Mouse (Mus musculus) stomach, embryonic 16.5 days (tissue): Measurements from ENCODE around the gene Zfp91. TPM values are rescaled to one million over a fixed set of nuclear protein-coding genes. Genes with fewer than 3 reads are reported as not detected.

Source experiments
- ATAC-seq: fragments of 200-750 bp; cut with Nextera tagmentation; 2 replicates; pipeline ENCODE4 v1.8.0; 2017; ENCODE audit warnings: moderate number of reproducible peaks, moderate TSS enrichment; ENCODE audit not compliant: insufficient read depth, low FRiP score
- H3K27ac ChIP-seq: fragments of 300-500 bp; sonication (generic); 2 replicates; pipeline ENCODE4 v1.5.1; 2014; ENCODE audit warnings: low read length
- H3K27me3 ChIP-seq: fragments of 300-500 bp; sonication (generic); 2 replicates; pipeline ENCODE4 v1.6.1; 2014; ENCODE audit warnings: low read length, control low read depth, mixed read lengths; ENCODE audit not compliant: control insufficient read depth, insufficient read depth
- H3K36me3 ChIP-seq: fragments of 300-500 bp; sonication (generic); 2 replicates; pipeline ENCODE4 v1.6.1; 2014; ENCODE audit warnings: low read length; ENCODE audit not compliant: control insufficient read depth, insufficient read depth
- H3K4me1 ChIP-seq: fragments of 300-500 bp; sonication (generic); 2 replicates; pipeline ENCODE4 v1.6.1; 2014; ENCODE audit warnings: low read length, control low read depth, mixed read lengths; ENCODE audit not compliant: control insufficient read depth, insufficient read depth
- H3K4me2 ChIP-seq: fragments of 300-500 bp; sonication (generic); 2 replicates; pipeline ENCODE4 v1.6.1; 2014; ENCODE audit warnings: low read depth, low read length, mixed read lengths
- H3K4me3 ChIP-seq: fragments of 300-500 bp; sonication (generic); replicated peaks from 2 replicates; pipeline ENCODE4 v1.5.1; 2014; ENCODE audit warnings: mild to moderate bottlenecking, low read length
- H3K9ac ChIP-seq: fragments of 300-500 bp; sonication (generic); 2 replicates; pipeline ENCODE4 v1.6.1; 2014; ENCODE audit warnings: low read length
- H3K9me3 ChIP-seq: fragments of 300-500 bp; sonication (generic); replicated peaks from 2 replicates; pipeline ENCODE4 v1.6.1; 2016; ENCODE audit warnings: low read length, control low read depth; ENCODE audit not compliant: control insufficient read depth
- WGBS: fragments of 180-500 bp; shearing (Covaris S2); extraction: QIAGEN DNeasy Blood & Tissue Kit; methylation state at CpG from one replicate; pipeline ENCODE4 v1.1.7; 2014; 5-methylcytosine and 5-hydroxymethylcytosine counted together
- polyA plus RNA-seq: library from polyadenylated mRNA; unstranded; fragments of >200 nt; fragmentation: Nextera tagmentation; extraction: Ambion mirVana; gene quantifications from 2 replicates; pipeline ENCODE4 v1.2.1, GENCODE M21; 2015

Zfp91 gene
- polyA plus RNA-seq, 1 experiment from 2014 or later, result 11.3 TPM

- Histone ChIP-seq H3K4me2 (no peak overlapping the region), H3K4me3 (no peak overlapping the region), H3K9me3 (no peaks in the 10 kb centered on the region), H3K4me1 (0 out of 2 replicates have a peak, but pooled peaks cover 2% of the 10 kb centered on the region), H3K9ac (no peak overlapping the region), H3K27me3 (no peaks in the 10 kb centered on the region), H3K36me3 (peaks cover 16% of the 10 kb centered on the region), H3K27ac (0 out of 2 replicates have a peak overlapping the region, but pooled peaks have one; percentile 49)
- 37% methylated on average over 5 of the region's 5 CpGs for WGBS
- ATAC-seq, result no peak
Measured at GRCm38 (mm10) chr19:12770888-12771287, 25.0 kb downstream of the Zfp91 start.

- Histone ChIP-seq H3K27me3 (no peaks in the 10 kb centered on the region), H3K36me3 (peaks cover 23% of the 10 kb centered on the region; the same call in 1 of the 2 replicates), H3K9ac (no peak within 1 kb of the TSS), H3K4me3 (no peak within 1 kb of the TSS), H3K4me2 (no peak within 1 kb of the TSS), H3K27ac (no peak within 1 kb of the TSS), H3K9me3 (no peaks in the 10 kb centered on the region), H3K4me1 (no peaks in the 10 kb centered on the region)
- no peak for ATAC-seq
- 60% methylated on average over 7 of the region's 7 CpGs for WGBS
Measured at GRCm38 (mm10) chr19:12765308-12765707, 30.6 kb downstream of the Zfp91 start, which contains the start of gene Cntf. Cntf (minus strand) TSS chr19:12765632.

DNA sequence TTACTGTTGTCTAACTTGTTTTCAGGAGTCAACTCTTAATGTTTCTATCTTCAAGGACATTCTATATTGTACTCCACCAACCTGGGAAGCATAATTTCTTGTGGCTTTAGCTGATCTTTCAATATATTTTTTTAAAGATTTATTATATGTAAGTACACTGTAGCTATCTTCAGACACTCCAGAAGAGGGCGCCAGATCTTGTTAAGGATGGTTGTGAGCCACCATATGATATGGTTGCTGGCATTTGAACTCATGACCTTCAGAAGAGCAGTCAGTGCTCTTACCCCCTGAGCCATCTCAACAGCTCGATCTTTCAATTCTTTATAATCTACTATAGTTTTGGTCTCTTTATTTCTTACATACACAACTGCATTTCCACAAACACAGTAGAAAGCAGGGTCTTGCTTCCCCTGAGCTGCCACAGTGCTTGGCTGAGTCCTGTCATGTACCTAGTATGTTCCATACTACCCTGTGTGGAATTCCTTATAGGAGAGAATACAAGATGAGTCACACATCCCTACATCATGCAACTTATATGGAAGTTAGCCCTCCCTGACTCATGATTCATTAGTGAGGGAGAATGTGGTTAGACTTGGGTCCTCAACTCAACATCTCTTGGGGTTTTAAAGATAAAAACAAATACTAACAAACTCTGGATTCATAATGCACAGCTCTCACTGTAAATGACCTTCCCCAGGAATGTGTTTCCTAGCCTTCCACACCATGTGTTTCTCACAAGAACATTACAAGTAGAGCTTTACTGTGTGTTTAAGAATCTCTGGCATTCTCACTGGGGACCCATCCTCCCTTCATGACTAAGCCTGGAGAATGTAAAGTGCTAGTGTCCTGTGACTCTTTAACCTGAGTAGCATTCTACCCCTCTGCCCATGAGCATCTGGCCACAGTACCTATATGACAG is 33.5 kb downstream of the Zfp91 start:
- H3K9ac ChIP-seq, result no peak overlapping the region
- H3K4me2 ChIP-seq, result no peak overlapping the region
- H3K4me1 ChIP-seq, result no peaks in the 10 kb centered on the region
- no peak overlapping the region for H3K4me3 ChIP-seq
- no peak for ATAC-seq
- no peaks in the 10 kb centered on the region for H3K27me3 ChIP-seq
- no peaks in the 10 kb centered on the region for H3K9me3 ChIP-seq
- no peak overlapping the region for H3K27ac ChIP-seq
- WGBS, result 57% methylated on average over 2 of the region's 2 CpGs
- peaks cover 10% of the 10 kb centered on the region; the same call in 1 of the 2 replicates for H3K36me3 ChIP-seq

- no peaks in the 10 kb centered on the region for H3K27me3 ChIP-seq
- no peaks in the 10 kb centered on the region for H3K4me1 ChIP-seq
- no peaks in the 10 kb centered on the region for H3K9me3 ChIP-seq
- H3K27ac ChIP-seq, result no peak overlapping the region
- no peak overlapping the region for H3K9ac ChIP-seq
- no peak overlapping the region for H3K4me3 ChIP-seq
- peaks cover 10% of the 10 kb centered on the region; the same call in 1 of the 2 replicates for H3K36me3 ChIP-seq
- WGBS, result 80% methylated on average over 2 of the region's 2 CpGs
- H3K4me2 ChIP-seq, result no peak overlapping the region
- ATAC-seq, result no peak
Measured at GRCm38 (mm10) chr19:12759656-12760055, 36.3 kb downstream of the Zfp91 start.

- Histone ChIP-seq H3K4me2 (no peak overlapping the region), H3K27ac (no peak overlapping the region), H3K9ac (no peak overlapping the region), H3K27me3 (no peaks in the 10 kb centered on the region), H3K4me3 (no peak overlapping the region), H3K9me3 (no peaks in the 10 kb centered on the region), H3K36me3 (peaks cover 9% of the 10 kb centered on the region; the same call in 1 of the 2 replicates), H3K4me1 (no peaks in the 10 kb centered on the region)
- no peak for ATAC-seq
- 79% methylated on average over 1 of the region's 1 CpGs for WGBS
Measured at GRCm38 (mm10) chr19:12758936-12759478, 36.9 kb downstream of the Zfp91 start.

- WGBS, result 76% methylated on average over 3 of the region's 3 CpGs
Measured at GRCm38 (mm10) chr19:12756286-12756685, 39.6 kb downstream of the Zfp91 start.

DNA sequence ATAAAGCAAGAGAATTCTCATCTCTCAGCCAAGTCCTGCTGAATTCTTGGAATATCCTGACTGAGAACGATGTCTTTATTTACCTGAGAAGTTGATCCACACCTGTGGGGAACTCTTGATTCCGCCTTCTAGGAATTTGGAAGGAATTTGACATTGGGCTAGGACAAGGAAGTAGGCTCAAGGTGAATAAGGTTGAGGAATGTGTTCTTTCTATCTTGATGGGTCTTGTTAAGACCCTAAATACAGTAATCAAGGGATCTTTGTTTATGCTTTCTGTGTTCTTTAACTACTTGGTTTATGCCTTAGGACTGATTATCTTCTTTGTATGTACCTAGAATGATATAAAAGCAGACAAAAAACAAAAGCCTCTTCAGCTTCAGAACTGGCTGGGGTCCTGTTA is 64.0 kb downstream of the Zfp91 start:
- 52% methylated on average over 2 of the region's 2 CpGs for WGBS
- Histone ChIP-seq H3K27me3 (no peaks in the 10 kb centered on the region), H3K36me3 (no peaks in the 10 kb centered on the region), H3K27ac (no peak overlapping the region), H3K4me1 (no peaks in the 10 kb centered on the region), H3K4me2 (no peak overlapping the region), H3K4me3 (no peak overlapping the region), H3K9me3 (no peaks in the 10 kb centered on the region), H3K9ac (no peak overlapping the region)
- ATAC-seq, result no peak

More at GRCm38 (mm10) chr19:12756286-12756685, 39.6 kb downstream of the Zfp91 start:
- Histone ChIP-seq H3K9ac (no peak overlapping the region), H3K4me2 (no peak overlapping the region), H3K27me3 (no peaks in the 10 kb centered on the region), H3K36me3 (no peaks in the 10 kb centered on the region), H3K27ac (no peak overlapping the region), H3K4me3 (no peak overlapping the region), H3K4me1 (no peaks in the 10 kb centered on the region), H3K9me3 (no peaks in the 10 kb centered on the region)
- ATAC-seq, result no peak

DNA sequence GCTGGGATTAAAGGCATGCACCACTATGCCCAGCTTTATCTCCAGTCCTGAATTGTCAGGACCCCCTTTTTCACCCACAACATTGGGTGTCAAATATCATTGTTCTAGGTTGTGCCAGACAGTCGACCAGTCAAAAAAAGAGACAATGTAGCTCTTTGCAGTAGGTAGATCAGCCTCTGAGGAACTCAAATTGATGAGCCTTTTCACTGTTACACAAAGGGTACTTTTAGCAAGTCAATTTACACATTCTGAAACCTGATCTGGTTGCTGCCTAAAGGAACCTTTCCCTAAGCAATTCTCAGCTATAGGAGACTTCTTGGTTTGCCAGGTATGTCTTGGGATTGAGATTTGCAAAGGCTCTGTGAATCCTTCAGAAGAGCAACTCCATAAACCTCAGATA is 64.9 kb downstream of the Zfp91 start:
- ATAC-seq, result no peak
- H3K27me3 ChIP-seq, result no peaks in the 10 kb centered on the region

GRCm38 (mm10) chr19:12725851-12726250 is 70.1 kb downstream of the Zfp91 start:
- ATAC-seq, result no peak
- H3K27me3 ChIP-seq, result no peaks in the 10 kb centered on the region
- no peak overlapping the region for H3K4me3 ChIP-seq
- 77% methylated on average over 1 of the region's 1 CpGs for WGBS
- no peaks in the 10 kb centered on the region for H3K9me3 ChIP-seq
- H3K9ac ChIP-seq, result no peak overlapping the region
- H3K4me2 ChIP-seq, result no peak overlapping the region
- no peaks in the 10 kb centered on the region for H3K4me1 ChIP-seq
- no peaks in the 10 kb centered on the region for H3K36me3 ChIP-seq
- H3K27ac ChIP-seq, result no peak overlapping the region

More for the DNA sequence above, 64.9 kb downstream of the Zfp91 start:
- H3K9ac ChIP-seq, result no peak overlapping the region
- H3K9me3 ChIP-seq, result no peaks in the 10 kb centered on the region
- WGBS, result 69% methylated on average over 1 of the region's 1 CpGs
- no peak overlapping the region for H3K4me3 ChIP-seq
- no peak overlapping the region for H3K4me2 ChIP-seq
- no peaks in the 10 kb centered on the region for H3K36me3 ChIP-seq
- no peak overlapping the region for H3K27ac ChIP-seq
- no peaks in the 10 kb centered on the region for H3K4me1 ChIP-seq
